Mouse (Mus musculus) erythroblast, adult 5-6 weeks (primary cell): Measurements from ENCODE around the gene Kcnk15. TPM values are rescaled to one million over a fixed set of nuclear protein-coding genes. Genes with fewer than 3 reads are reported as not detected.

Experiments used
- ATAC-seq: replicated peaks from 2 replicates; pipeline ENCODE4 v1.8.0; 2016; ENCODE audit warnings: moderate number of reproducible peaks, mild to moderate bottlenecking, moderate TSS enrichment, inconsistent platforms; ENCODE audit not compliant: poor library complexity, low FRiP score, severe bottlenecking
- total RNA-seq, 2 experiments: library from RNA; stranded (forward) in 1 of 2; stranded (reverse) in 1 of 2; fragments of 150-400 nt in 1 of 2; fragments of 200-764, 138-1000 nt in 1 of 2; gene quantifications; 2 replicates each; pipeline versions ENCODE4 v1.2.3 to v1.2.4; 2015 to 2017; ENCODE audit warnings: low replicate concordance in 2 of 2

Gene Kcnk15
- total RNA-seq, 2 experiments from 2014 or later, result not detected

DNA sequence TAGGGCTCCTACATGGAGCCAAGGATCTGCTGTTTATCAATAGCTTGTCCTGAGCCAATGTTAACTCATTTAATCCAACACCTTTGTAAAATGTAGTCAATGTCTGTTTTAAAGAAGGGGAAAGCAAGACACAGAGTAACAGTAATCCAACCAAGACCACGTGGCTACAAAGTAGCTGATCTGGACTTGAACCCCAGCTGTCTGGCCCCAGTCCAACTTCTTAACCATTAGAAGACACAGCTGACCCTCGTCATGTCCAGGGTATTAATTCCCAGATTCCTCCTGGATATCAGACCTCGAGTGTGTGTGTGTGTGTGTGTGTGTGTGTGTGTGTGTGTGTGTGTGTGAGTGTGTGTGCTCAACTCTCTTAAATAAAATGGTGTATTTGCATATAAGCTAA lies 18.5 kb downstream of the Kcnk15 start:
- ATAC-seq, result no peak

DNA sequence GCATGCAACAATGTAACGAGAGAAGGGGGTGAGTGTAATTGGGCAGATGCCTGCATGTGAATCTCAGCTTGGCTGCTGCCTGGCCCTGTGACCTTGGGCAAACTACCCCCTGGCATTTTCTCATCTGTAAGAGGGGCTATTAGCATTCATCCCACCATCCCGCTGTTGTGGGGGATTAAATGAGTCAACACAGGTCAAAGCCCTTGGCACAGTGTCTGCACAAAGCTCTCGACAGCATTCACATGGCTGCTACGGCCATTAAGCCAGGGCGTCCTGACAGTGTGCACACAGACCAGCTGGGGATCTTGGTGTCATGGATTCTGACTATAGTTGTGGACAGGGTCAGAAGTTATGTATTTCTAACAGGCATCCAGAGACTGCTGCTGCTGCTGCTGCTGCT lies 21.4 kb downstream of the Kcnk15 start:
- ATAC-seq, result no peak

- no peak for ATAC-seq
These were observed 22.0 kb downstream of the Kcnk15 start for GRCm38 (mm10) chr2:163875484-163875883.

DNA sequence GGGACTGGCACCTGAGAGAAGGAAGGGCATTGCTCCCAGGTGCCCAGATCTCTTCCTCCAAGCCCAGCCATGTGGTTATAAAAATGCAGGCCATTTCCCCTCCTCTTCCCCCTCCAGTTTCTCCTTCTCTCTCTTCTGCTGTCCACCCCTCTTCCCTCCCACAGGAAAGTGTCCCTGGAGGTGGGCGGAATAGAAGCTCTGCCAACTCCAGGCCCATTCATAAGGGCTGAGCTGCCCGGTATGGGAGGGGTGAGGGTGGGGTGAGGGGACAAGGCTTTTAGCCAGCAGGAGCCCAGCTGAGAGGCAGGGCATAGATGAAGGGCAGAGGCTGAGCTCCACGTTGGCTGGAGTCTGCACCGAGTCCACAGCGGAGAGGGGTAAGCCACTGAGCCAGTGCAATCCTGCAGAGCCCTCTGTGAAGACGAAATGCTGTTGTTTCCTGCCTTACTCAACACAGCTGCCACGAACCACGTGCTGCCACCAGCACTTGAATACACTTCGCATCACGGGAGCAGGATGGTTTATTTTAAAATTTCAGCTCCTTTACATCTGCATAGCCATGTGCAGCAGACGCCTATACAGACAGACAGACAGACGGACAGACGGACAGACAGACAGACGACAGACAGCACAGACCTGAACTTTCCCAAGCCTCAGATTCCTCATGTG lies 23.5 kb downstream of the Kcnk15 start:
- ATAC-seq, result no peak

DNA sequence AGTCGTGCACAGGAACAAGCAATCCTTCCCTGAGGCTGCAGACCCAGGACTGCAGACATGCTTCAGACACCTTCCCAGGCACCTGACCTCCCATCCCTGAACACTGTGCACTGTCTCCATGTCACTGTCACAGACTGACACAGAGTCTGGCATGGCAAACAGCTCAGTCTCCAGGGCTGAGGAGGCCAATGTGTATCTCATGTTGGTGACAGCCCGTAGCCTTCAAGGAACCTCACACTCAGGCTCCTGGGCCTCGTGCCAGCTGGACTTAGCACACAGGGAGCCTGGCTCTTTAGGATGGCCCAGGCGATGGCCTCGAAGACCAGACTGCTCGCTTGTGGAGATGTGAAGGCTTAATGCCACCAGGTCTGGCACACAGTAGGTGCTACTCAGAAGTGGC lies 27.4 kb downstream of the Kcnk15 start:
- no peak for ATAC-seq

- no peak for ATAC-seq
These were observed 29.6 kb downstream of the Kcnk15 start for GRCm38 (mm10) chr2:163882859-163883652.

DNA sequence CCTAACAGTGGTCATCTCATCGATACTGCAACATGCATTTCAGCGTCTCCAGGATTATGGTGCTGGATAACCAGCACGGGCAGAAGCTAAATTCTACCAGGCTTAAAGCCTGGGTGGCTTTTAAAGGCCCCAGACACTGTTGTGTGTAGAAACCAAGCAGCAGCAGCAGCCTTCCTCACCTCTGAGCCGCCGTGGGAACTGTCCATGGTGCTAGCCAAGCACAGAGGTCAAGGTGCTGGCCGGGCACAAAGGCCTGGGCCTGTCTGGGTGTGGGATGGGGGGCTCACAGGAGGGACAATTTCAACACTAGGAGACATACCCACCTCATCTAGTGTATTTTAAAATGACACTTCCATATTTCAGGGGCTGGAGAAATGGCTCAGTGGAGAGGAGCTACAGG lies 36.0 kb downstream of the Kcnk15 start:
- ATAC-seq, result no peak

GRCm38 (mm10) chr2:163890586-163890985 lies 37.1 kb downstream of the Kcnk15 start:
- no peak for ATAC-seq

DNA sequence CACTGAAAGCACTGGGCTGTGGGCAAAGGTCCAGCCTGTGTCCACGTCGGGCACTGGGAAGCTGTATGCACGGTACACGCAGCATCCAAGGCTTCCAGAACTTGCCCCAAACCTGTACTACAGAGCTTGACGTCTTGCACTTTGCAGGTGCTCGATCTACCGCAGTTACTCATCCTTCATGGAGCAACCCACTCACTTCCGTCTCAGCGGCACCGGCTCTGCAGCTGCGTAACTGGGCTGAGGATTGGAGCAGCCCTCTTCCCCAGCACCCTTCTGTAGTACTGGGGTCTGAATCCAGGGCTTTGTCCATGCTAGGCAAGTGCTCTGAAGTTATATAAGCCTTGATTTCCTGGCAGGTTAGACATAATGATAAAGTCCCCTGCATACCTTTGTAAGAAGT lies 37.8 kb downstream of the Kcnk15 start:
- ATAC-seq, result no peak

GRCm38 (mm10) chr2:163893446-163894370 lies 40.3 kb downstream of the Kcnk15 start:
- no peak for ATAC-seq

GRCm38 (mm10) chr2:163895156-163895555 lies 41.7 kb downstream of the Kcnk15 start:
- no peak for ATAC-seq

DNA sequence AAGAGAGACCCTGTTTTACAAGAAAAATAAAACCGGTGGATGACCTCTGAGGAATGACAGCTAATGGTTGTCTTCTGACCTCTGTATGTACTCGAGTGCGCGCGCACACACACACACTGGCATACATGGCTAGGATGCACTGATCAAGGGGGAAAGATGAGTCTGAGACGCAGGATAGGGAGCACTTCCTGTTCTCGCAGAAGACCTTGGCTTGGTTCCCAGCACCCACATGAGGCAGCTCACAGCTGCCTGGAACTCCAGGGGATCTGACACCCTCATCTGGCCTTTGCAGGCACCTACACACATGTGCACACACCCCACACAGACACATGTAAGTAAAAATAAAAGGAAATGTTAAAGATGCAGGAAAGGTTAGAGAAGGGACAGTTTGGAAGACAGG lies 43.6 kb downstream of the Kcnk15 start:
- ATAC-seq, result no peak

DNA sequence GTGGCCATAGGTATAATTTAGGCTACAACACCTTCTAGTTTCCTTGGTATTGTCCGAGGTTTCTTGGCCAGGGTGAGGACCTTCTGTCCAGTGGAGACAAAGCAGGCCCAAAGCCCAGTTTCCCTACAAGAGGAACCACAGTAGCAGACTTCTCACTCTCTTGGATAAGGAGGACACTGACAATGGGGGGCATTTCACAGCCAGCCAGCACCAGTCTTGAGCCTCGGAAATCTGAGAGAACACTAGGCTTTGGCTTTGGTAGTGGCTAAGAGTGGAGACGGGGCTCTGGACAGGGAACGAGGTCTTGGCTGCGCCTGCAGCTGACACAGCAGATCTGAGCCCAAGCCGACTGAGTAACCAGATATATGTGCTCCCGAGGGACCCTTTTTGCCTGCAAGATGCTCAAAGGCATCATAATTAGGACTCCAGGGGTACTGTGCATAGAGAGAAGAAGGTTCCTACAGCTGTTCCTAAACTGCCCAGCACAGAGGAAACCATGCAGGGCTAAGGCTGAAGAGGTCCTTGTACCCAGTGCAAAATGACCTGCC lies 44.6 kb downstream of the Kcnk15 start:
- no peak for ATAC-seq

GRCm38 (mm10) chr2:163899910-163900411 lies 46.5 kb downstream of the Kcnk15 start:
- no peak for ATAC-seq

DNA sequence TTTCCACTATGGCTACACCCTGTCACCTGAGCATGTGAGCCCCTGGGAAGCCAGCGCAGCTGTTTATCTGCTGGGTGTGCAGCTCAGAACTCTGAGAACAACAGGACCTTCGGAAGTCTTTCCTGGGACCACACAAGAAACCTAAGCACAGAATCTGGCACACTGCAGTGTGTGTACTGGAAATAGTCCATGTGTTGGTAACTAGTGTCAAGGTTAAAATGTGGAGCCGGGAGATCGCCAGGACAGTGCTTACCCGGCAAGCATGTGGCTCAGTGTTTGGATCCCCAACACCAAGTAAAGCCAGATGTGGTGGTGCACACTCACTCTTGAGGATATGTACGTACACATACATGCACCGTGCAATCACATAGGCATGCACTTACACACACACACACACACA lies 47.6 kb downstream of the Kcnk15 start:
- ATAC-seq, result no peak

GRCm38 (mm10) chr2:163902448-163902847 lies 49.0 kb downstream of the Kcnk15 start:
- no peak for ATAC-seq

DNA sequence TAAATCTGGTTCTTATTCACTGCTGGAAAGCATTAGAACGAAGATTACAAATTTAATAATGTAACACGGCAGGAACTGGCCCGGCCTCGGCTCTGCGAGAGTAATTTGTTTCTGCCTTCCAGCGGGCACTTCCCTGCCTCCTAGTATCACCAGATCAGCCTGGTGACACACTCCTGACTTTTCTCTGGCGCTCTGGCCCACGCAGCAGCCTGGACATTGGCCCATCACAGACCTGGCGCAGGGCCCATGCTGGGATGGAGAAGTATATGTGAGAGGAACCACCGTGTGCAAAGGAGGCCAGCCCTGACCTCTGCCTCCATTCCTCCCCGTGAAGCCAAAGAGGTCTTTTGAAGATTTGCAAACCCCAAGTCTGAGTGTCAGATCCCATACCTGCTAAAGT lies 50.0 kb downstream of the Kcnk15 start:
- ATAC-seq, result no peak

- ATAC-seq, result no peak
These were observed 50.9 kb downstream of the Kcnk15 start for GRCm38 (mm10) chr2:163904323-163904722.

DNA sequence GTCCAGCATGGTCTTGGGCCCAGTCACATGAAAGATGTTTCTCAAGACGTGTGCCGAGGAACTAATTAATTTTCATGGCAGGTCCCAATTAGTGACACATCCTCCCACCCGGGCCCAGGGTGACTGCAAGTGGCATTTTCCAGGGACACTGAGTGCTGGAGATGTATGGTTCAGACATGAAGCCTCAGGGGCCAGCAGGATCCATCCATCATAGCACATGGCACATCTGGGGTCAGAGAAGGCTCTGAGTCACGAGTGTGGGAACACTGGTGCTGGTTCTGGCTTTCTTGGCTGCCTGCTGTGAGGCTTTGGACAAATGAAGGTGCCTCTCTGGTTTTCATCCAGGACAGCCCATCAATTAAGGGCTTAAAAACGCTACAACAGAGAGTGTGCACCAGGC lies 53.7 kb downstream of the Kcnk15 start:
- ATAC-seq, result no peak
